Mouse (Mus musculus) kidney, embryonic 15.5 days (tissue): ENCODE results near the gene Ndufa6. TPM values are rescaled to one million over a fixed set of nuclear protein-coding genes. Genes with fewer than 3 reads are reported as not detected.

Experiments used
- ATAC-seq: fragments of 200-750 bp; cut with Nextera tagmentation; replicated peaks from 2 replicates; pipeline ENCODE4 v1.8.0; 2017; ENCODE audit warnings: moderate TSS enrichment; ENCODE audit not compliant: low FRiP score
- H3K27ac ChIP-seq: fragments of 300-500 bp; sonication (generic); 2 replicates; pipeline ENCODE4 v1.5.1; 2015; ENCODE audit warnings: mild to moderate bottlenecking, inconsistent platforms
- H3K27me3 ChIP-seq: fragments of 300-500 bp; sonication (generic); 2 replicates; pipeline ENCODE4 v1.6.1; 2015; ENCODE audit warnings: inconsistent platforms
- H3K36me3 ChIP-seq: fragments of 300-500 bp; sonication (generic); 2 replicates; pipeline ENCODE4 v1.6.1; 2015; ENCODE audit warnings: inconsistent platforms
- H3K4me1 ChIP-seq: fragments of 300-500 bp; sonication (generic); 2 replicates; pipeline ENCODE4 v1.6.1; 2015; ENCODE audit warnings: inconsistent platforms
- H3K4me2 ChIP-seq: fragments of 300-500 bp; sonication (generic); 2 replicates; pipeline ENCODE4 v1.6.1; 2015; ENCODE audit warnings: moderate library complexity, mild to moderate bottlenecking, inconsistent platforms
- H3K4me3 ChIP-seq: fragments of 300-500 bp; sonication (generic); replicated peaks from 2 replicates; pipeline ENCODE4 v1.5.1; 2015; ENCODE audit warnings: mild to moderate bottlenecking, inconsistent platforms
- H3K9ac ChIP-seq: fragments of 300-500 bp; sonication (generic); 2 replicates; pipeline ENCODE4 v1.6.1; 2015; ENCODE audit warnings: mild to moderate bottlenecking, inconsistent platforms
- H3K9me3 ChIP-seq: fragments of 300-500 bp; sonication (generic); replicated peaks from 2 replicates; pipeline ENCODE4 v1.6.1; 2016; ENCODE audit warnings: inconsistent platforms
- WGBS: fragments of 180-500 bp; shearing (Covaris S2); methylation state at CpG from one replicate; pipeline ENCODE4 v1.1.7; 2015; ENCODE audit warnings: mixed read lengths; 5-methylcytosine and 5-hydroxymethylcytosine counted together
- polyA plus RNA-seq: library from polyadenylated mRNA; unstranded; fragments of >200 nt; fragmentation: Nextera tagmentation; extraction: Ambion mirVana; gene quantifications from 2 replicates; pipeline ENCODE4 v1.2.1, GENCODE M21; 2015

The Ndufa6 gene
- polyA plus RNA-seq, 1 experiment from 2014 or later = 428 TPM

DNA sequence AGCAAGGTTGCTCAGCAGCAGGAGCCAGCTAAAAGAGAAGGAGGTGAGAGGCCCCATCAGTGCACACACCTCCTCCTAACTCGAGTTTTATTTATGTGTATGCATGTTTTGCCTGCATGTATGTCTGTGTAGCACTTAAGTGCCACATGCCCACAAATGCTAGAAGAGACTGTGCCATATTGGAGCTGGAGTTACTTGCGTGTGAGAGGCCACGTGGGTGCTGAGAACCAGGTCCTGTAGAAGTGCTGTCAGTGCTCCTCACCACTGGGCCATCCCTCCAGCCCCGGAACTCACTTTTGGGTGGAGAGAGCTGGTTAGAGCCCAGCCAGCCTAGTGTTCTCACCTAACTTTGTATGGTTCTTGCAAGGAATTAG, 6.8 kb downstream of the Ndufa6 start:
- no peaks in the 10 kb centered on the region for H3K9me3 ChIP-seq
- 74% methylated on average over 4 of the region's 4 CpGs for WGBS
- peaks cover 34% of the 10 kb centered on the region for H3K4me1 ChIP-seq
- H3K27me3 ChIP-seq = no peaks in the 10 kb centered on the region
- peaks cover 38% of the 10 kb centered on the region for H3K36me3 ChIP-seq
- ATAC-seq = no peak
- peak overlapping the region; percentile 76 for H3K4me2 ChIP-seq
- peak overlapping the region; percentile 84 for H3K4me3 ChIP-seq
- H3K27ac ChIP-seq = peak overlapping the region; percentile 95
- H3K9ac ChIP-seq = 0 out of 2 replicates have a peak overlapping the region, but pooled peaks have one; percentile 21

DNA sequence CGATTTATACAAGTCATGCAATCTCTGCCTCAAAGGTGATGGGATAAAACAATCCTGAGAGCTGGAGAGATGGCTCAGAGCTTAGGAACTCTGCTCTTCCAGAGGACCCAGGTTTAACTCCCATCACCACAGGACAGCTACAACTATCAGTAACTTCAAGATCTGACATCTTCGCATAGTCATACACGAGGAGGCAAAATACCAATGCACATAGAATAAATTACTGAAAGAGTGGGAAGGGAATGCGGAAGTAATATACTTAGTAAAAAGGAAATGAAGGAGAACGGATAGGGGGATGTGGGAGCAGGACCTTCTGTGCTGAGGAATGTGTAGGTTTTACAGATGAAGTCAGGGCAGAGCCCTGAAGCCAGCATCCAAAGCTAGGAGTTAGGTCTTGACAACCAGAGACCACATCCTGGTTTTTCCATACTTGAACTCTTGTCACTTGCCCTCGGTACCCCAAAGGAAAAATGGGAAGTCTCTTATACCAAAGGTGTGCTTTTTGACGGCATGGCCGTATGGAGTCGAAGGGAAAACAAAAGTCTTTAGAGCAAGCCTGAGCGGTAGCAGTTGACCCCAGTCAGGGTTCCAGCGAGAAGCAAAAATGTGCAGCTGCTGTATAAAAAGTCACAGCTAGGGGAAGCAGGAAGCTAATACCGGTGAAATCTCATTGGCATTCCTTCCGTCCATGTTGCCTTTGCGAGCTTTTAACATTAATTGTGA, 7.4 kb downstream of the Ndufa6 start:
- Histone ChIP-seq H3K27me3 (no peaks in the 10 kb centered on the region), H3K36me3 (peaks cover 38% of the 10 kb centered on the region), H3K9ac (peak overlapping the region; percentile 70), H3K4me1 (peaks cover 34% of the 10 kb centered on the region), H3K4me3 (peak overlapping the region; percentile 84), H3K4me2 (peak overlapping the region; percentile 76), H3K27ac (peak overlapping the region; percentile 95), H3K9me3 (no peaks in the 10 kb centered on the region)
- ATAC-seq = no peak
- 42% methylated on average over 14 of the region's 14 CpGs for WGBS

DNA sequence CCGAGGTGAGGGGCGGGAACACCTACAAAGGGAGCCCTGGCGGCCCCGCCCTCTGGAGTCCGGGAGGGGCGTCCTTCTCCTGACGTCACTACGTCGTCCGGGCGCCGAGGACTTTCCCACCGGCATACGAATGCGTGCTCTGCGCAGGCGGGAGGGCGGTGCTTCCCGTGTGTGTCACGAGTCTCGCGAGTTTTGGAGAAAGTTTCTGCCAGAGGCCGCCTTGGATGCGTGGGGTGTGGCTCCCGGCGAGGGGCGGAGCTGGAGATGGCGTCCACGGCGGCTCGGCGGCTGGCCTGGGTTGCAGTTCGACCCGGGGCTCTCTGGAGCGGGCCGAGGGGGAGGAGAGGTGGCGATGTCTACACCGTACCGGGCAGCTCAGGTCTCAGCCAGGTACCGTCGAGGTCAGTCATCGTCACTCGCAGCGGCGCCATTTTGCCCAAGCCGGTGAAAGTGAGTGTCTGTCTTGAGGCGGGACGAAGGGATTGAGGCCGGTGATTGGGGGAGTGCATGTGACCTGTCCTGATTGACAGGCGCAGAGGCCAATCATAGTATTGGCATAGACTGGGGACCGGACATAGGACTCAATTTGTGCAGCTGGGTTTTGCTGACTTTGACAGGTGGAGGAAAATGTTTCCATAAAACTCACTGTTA, 8.2 kb downstream of the Ndufa6 start:
- peak overlapping the region; percentile 76 for H3K4me2 ChIP-seq
- WGBS = under 1% methylated on average over 51 of the region's 51 CpGs
- H3K27me3 ChIP-seq = no peaks in the 10 kb centered on the region
- H3K4me3 ChIP-seq = peak overlapping the region; percentile 84
- no peaks in the 10 kb centered on the region for H3K9me3 ChIP-seq
- ATAC-seq = peak; percentile 98
- peaks cover 38% of the 10 kb centered on the region for H3K4me1 ChIP-seq
- peaks cover 33% of the 10 kb centered on the region for H3K36me3 ChIP-seq
- H3K27ac ChIP-seq = peak overlapping the region; percentile 95
- peak overlapping the region; percentile 70 for H3K9ac ChIP-seq

DNA sequence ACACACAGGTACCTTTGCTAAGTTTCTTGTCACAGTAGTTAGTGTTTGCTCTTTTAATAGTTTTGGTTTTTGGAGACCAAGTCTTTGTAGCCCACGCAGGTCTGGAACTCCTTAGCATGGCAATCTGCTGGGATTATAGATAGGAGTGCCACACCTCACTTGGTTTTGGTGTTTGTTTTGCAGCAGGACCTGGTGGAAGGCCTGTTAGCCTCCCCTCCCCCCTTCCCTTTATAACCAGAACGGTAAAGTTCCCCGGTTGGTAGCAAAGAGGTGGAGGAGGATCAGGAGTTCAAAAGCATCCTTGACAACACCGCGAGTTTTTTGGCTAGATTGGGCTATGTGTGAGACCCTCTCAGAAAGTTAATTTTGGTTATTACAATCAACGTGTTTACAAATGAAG, 9.2 kb downstream of the Ndufa6 start:
- H3K4me1 ChIP-seq = peaks cover 48% of the 10 kb centered on the region
- WGBS = 91% methylated on average over 6 of the region's 6 CpGs
- ATAC-seq = no peak
- no peaks in the 10 kb centered on the region for H3K27me3 ChIP-seq
- H3K9ac ChIP-seq = no peak overlapping the region
- H3K36me3 ChIP-seq = peaks cover 23% of the 10 kb centered on the region
- H3K27ac ChIP-seq = peak overlapping the region; percentile 33; the same call in 1 of the 2 replicates
- no peak overlapping the region for H3K4me3 ChIP-seq
- H3K4me2 ChIP-seq = no peak overlapping the region
- H3K9me3 ChIP-seq = no peaks in the 10 kb centered on the region

DNA sequence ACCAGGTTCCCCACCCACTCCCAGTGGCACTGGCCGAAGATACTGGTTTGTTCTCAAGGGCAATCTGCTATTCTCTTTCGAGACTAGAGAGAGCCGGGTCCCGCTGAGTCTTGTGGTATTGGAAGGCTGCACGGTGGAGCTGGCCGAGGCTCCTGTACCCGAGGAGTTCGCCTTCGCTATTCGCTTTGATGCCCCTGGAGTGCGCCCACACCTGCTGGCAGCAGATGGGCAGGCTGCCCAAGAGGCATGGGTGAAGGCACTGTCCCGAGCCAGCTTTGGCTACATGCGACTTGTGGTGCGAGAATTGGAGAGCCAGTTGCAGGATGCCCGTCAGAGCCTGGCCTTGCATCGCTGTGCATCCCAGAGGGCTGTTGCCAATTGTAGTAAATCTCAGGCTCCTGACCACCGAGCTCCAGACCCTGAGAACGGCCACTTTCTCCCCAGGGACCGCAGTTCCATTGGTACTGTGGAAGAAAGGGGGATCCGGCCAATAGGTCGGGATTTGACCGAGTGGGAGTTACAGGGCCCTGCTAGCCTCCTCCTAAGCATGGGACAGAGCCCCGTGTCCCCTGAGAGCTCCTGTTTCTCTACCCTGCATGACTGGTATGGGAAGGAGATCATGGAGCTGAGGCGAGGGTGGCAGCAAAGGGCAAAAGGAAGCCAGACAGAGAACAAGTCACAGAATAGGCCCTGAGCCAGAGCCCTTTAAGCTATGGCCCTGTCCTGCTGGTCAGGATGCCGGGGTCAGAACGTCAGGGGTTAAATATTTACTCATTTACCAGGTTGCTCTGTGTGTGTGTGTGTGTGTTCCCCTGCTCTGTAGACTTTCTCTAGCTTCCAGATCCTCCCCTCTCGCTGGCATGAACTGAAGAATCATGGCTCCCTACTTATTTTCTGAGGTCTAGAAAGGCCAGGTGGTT, 10.5 kb downstream of the Ndufa6 start:
- peaks cover 58% of the 10 kb centered on the region for H3K4me1 ChIP-seq

DNA sequence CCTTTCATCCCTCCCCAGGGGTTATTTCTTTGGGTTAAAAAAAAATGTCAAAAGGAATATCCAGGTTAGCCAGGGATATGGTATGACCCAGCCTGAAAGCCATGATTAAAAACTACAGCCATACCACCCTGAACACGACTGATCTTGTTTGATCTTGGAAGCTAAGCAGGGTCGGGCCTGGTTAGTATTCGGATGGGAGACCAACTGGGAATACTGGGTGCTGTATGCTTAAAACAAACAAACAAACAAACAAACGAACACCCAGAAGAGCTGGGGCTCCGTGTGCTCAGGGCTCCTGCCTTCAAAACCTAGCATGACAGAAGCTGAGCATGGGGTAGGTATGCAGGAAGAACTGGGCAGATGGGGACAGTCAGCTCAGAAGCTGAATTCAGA, 11.6 kb downstream of the Ndufa6 start:
- WGBS = 76% methylated on average over 5 of the region's 5 CpGs
- H3K4me2 ChIP-seq = peak overlapping the region; percentile 82; the same call in 1 of the 2 replicates
- no peaks in the 10 kb centered on the region for H3K27me3 ChIP-seq
- no peaks in the 10 kb centered on the region for H3K36me3 ChIP-seq
- no peak for ATAC-seq
- no peak overlapping the region for H3K4me3 ChIP-seq
- H3K9ac ChIP-seq = no peak overlapping the region
- no peaks in the 10 kb centered on the region for H3K9me3 ChIP-seq
- peaks cover 61% of the 10 kb centered on the region for H3K4me1 ChIP-seq
- H3K27ac ChIP-seq = no peak overlapping the region

More for the DNA sequence above, 10.5 kb downstream of the Ndufa6 start:
- WGBS = 86% methylated on average over 27 of the region's 27 CpGs
- Histone ChIP-seq H3K9ac (no peak overlapping the region), H3K4me3 (no peak overlapping the region), H3K9me3 (no peaks in the 10 kb centered on the region), H3K27me3 (no peaks in the 10 kb centered on the region), H3K27ac (peak overlapping the region; percentile 41), H3K4me2 (no peak overlapping the region), H3K36me3 (peaks cover 10% of the 10 kb centered on the region)
- ATAC-seq = no peak

DNA sequence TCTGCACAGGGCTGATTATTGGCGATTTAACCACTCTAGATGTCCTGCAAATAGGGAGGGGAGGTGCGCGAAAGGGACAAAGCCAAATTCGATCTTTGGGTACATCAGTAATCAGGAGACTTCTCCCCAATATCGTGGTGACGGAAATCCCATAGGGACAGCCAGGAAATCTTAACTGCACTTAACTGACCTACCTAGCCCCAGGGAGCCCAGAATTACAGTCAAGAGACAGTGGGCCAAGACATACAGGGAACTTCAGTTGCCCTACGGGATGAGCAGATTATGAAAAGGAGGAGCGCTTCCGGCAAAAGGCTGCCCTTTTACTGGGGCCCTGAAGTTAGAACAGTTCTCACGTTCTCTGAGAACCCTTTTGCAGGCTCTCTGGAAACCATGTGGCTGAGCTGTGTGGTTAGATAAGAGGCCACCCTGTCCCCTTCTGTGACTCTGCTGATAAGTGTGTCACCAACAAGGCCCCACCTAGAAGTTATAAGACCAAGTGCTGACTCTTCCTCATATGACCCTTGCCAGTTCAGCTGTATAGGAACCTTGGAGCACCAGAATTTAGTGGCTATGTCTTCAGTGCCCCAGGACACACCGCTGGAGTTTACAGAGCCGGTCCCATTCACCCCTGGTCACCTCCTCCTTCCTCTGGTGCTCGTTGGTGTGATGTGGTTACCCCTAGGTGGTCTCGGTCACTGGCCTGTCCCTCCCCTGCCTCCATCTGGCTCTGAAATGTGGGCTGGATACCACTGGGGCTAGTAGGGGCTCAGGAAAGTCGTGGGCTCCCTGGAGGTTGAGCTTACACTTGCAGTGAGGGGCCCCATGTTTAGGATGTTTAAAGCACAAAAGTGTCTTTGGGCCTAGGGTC, 12.2 kb downstream of the Ndufa6 start:
- H3K27ac ChIP-seq = peak overlapping the region; percentile 82
- H3K4me2 ChIP-seq = peak overlapping the region; percentile 82
- 58% methylated on average over 15 of the region's 15 CpGs for WGBS
- no peaks in the 10 kb centered on the region for H3K27me3 ChIP-seq
- peak overlapping the region; percentile 49 for H3K4me3 ChIP-seq
- H3K36me3 ChIP-seq = no peaks in the 10 kb centered on the region
- no peaks in the 10 kb centered on the region for H3K9me3 ChIP-seq
- peak overlapping the region; percentile 62 for H3K9ac ChIP-seq
- H3K4me1 ChIP-seq = peaks cover 59% of the 10 kb centered on the region
- no peak for ATAC-seq

DNA sequence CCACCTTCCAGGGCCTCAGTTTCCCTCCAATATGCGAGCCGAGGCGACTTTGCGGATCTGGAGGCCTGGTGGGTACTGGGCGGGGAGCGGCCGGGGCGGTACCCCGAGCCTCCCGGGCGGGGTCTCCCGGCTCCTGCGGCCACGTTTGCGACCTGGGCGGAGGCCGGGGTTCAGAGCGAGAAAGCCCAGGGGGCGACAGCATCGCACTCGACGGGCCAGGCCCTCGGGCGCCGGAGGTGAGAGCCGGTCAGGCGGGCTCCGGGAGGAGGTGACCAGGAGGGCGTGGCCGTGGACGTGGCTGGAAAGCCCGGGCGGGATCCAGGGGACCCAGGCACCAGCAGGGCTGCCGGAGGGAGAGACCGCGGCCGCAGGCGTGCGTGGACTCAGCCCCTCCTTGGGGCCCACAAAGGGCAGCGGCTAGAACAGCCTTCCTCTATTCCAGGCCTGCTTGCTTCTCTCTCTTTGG, 13.1 kb downstream of the Ndufa6 start:
- H3K4me1 ChIP-seq = peaks cover 56% of the 10 kb centered on the region
- peak overlapping the region; percentile 62 for H3K9ac ChIP-seq
- H3K36me3 ChIP-seq = peaks cover 6% of the 10 kb centered on the region
- ATAC-seq = peak; percentile 3; the same call in 1 of the 2 replicates
- H3K4me3 ChIP-seq = peak overlapping the region; percentile 49
- peak overlapping the region; percentile 82 for H3K27ac ChIP-seq
- no peaks in the 10 kb centered on the region for H3K9me3 ChIP-seq
- under 1% methylated on average over 39 of the region's 40 CpGs for WGBS
- H3K27me3 ChIP-seq = no peaks in the 10 kb centered on the region
- H3K4me2 ChIP-seq = peak overlapping the region; percentile 82

DNA sequence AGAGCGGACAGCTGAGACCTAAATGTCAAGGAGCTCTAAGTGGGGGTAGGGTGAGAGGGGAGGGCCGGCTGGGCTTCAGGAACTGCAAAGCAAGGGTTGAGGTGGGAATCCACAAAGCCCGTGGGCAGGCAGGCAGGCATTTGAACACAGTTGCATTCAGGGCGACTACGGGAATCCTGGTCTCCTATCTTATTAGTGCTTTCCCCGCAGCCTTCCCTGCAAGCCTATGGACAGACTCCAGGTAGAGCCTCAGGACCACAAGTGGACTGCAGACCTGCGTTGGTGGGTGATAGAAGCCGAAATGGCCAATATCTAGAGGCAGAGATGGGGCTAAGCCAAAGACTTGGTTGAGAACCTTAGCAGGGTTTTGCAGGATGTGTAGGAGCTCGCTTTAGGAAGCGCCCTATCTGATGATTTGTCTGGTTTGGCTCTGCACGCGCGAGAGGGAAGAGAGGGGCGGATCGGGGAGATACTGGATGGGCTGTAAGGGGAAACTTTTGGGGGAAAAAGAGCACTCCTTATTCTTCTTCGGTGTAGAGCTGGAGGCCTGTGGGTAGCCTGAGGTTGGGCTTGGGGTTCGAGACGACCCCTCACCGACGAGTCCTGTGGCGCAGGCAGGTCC, 13.6 kb downstream of the Ndufa6 start:
- Histone ChIP-seq H3K27ac (peak overlapping the region; percentile 82), H3K27me3 (no peaks in the 10 kb centered on the region), H3K4me1 (peaks cover 56% of the 10 kb centered on the region), H3K4me2 (peak overlapping the region; percentile 82), H3K9ac (peak overlapping the region; percentile 62), H3K4me3 (peak overlapping the region; percentile 49), H3K9me3 (no peaks in the 10 kb centered on the region), H3K36me3 (peaks cover 10% of the 10 kb centered on the region)
- ATAC-seq = no peak
- 38% methylated on average over 21 of the region's 21 CpGs for WGBS

DNA sequence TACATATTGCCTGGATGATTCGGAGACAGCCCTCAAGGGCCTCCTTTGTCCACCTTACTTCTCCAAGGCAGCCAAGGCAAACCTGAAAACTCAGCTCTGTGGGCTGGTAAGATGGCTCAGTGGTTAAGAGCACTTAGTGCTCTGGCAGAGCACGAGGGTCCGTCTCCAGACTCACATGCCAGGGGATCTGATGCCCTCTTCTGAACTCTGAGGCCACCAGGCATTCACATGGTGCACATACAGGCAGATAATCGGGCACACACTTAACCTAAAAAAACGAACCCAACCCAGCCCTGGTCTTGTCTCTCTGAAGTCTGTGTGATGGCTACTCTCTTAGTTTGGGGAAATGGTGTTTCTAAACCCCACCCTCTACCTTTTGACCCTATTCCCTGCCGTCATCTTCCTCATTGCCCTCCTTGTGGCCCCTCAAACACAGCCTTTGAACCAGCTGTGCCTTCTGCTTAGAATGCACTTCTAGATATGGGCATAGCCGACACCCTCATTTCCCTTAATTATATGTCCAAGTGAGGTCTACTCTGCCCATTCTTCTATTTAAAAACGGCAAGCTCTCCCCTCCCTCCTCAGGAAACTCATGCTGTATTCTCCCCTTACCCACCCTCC, 14.4 kb downstream of the Ndufa6 start:
- Histone ChIP-seq H3K9ac (no peak overlapping the region), H3K4me3 (no peak overlapping the region; the same call in 1 of the 2 replicates), H3K4me1 (peaks cover 56% of the 10 kb centered on the region), H3K4me2 (no peak overlapping the region), H3K36me3 (peaks cover 18% of the 10 kb centered on the region), H3K27me3 (no peaks in the 10 kb centered on the region), H3K9me3 (no peaks in the 10 kb centered on the region), H3K27ac (peak overlapping the region; percentile 82; the same call in 1 of the 2 replicates)
- 73% methylated on average over 8 of the region's 8 CpGs for WGBS
- ATAC-seq = no peak
